Mouse (Mus musculus) hindbrain, embryonic 15.5 days (tissue): ENCODE measurements around the gene Cyp2c70. TPM values are rescaled to one million over a fixed set of nuclear protein-coding genes. Genes with fewer than 3 reads are reported as not detected.
"Not testable (repeated sequence)": the region's sequence is repeated elsewhere in the genome, so short reads cannot be mapped to it uniquely, and the experiment has no call there.

Experiments used
- ATAC-seq: fragments of 200-750 bp; cut with Nextera tagmentation; 2 replicates; pipeline ENCODE4 v1.8.0; 2017; ENCODE audit warnings: low read depth, moderate number of reproducible peaks, moderate TSS enrichment; ENCODE audit not compliant: low FRiP score
- H3K27ac ChIP-seq: fragments of 300-500 bp; sonication (generic); replicated peaks from 2 replicates; pipeline ENCODE4 v1.5.1; 2015; ENCODE audit warnings: mild to moderate bottlenecking, inconsistent platforms
- H3K27me3 ChIP-seq: fragments of 300-500 bp; sonication (generic); 2 replicates; pipeline ENCODE4 v1.6.1; 2015; ENCODE audit warnings: control low read depth, inconsistent platforms
- H3K36me3 ChIP-seq: fragments of 300-500 bp; sonication (generic); 2 replicates; pipeline ENCODE4 v1.6.1; 2015; ENCODE audit warnings: control low read depth, inconsistent platforms
- H3K4me1 ChIP-seq: fragments of 300-500 bp; sonication (generic); replicated peaks from 2 replicates; pipeline ENCODE4 v1.6.1; 2015; ENCODE audit warnings: control low read depth, inconsistent platforms
- H3K4me2 ChIP-seq: fragments of 300-500 bp; sonication (generic); 2 replicates; pipeline ENCODE4 v1.6.1; 2015; ENCODE audit warnings: moderate library complexity, mild to moderate bottlenecking, inconsistent platforms
- H3K4me3 ChIP-seq: fragments of 300-500 bp; sonication (generic); 2 replicates; pipeline ENCODE4 v1.5.1; 2015; ENCODE audit warnings: mild to moderate bottlenecking, inconsistent platforms
- H3K9ac ChIP-seq: fragments of 300-500 bp; sonication (generic); 2 replicates; pipeline ENCODE4 v1.6.1; 2015; ENCODE audit warnings: inconsistent platforms
- H3K9me3 ChIP-seq: fragments of 300-500 bp; sonication (generic); 2 replicates; pipeline ENCODE4 v1.6.1; 2016; ENCODE audit warnings: control low read depth, inconsistent platforms
- WGBS: fragments of 180-500 bp; shearing (Covaris S2); methylation state at CpG from one replicate; pipeline ENCODE4 v1.1.7; 2015; 5-methylcytosine and 5-hydroxymethylcytosine counted together
- polyA plus RNA-seq: library from polyadenylated mRNA; unstranded; fragments of >200 nt; fragmentation: Nextera tagmentation; extraction: Ambion mirVana; gene quantifications from 2 replicates; pipeline ENCODE4 v1.2.1, GENCODE M21; 2015

The Cyp2c70 gene
- not detected in 2 replicates for polyA plus RNA-seq

GRCm38 (mm10) chr19:40187160-40187559 is at the start of gene Cyp2c70:
Gene Cyp2c70, minus strand, starts transcription at chr19:40187333.
- no peaks in the 10 kb centered on the region for H3K9me3 ChIP-seq
- H3K27ac ChIP-seq: no peak within 1 kb of the TSS
- H3K4me3 ChIP-seq: no peak within 1 kb of the TSS
- no peaks in the 10 kb centered on the region for H3K4me1 ChIP-seq
- no peak within 1 kb of the TSS for H3K4me2 ChIP-seq
- H3K36me3 ChIP-seq: no peaks in the 10 kb centered on the region
- H3K27me3 ChIP-seq: no peaks in the 10 kb centered on the region
- WGBS: 82% methylated on average over 5 of the region's 5 CpGs
- no peak for ATAC-seq
- H3K9ac ChIP-seq: no peak within 1 kb of the TSS

- H3K9me3 ChIP-seq: no peaks in the 10 kb centered on the region
- no peak overlapping the region for H3K4me2 ChIP-seq
- H3K4me3 ChIP-seq: no peak overlapping the region
- 96% methylated on average over 2 of the region's 2 CpGs for WGBS
- no peaks in the 10 kb centered on the region for H3K27me3 ChIP-seq
- no peak overlapping the region for H3K9ac ChIP-seq
- H3K27ac ChIP-seq: no peak overlapping the region
- no peaks in the 10 kb centered on the region for H3K36me3 ChIP-seq
- ATAC-seq: no peak
- H3K4me1 ChIP-seq: no peaks in the 10 kb centered on the region
Observed at GRCm38 (mm10) chr19:40232560-40232959, 45.4 kb upstream of the Cyp2c70 start.

GRCm38 (mm10) chr19:40231825-40232541 is 44.9 kb upstream of the Cyp2c70 start:
- H3K9ac ChIP-seq: no peak overlapping the region
- no peak overlapping the region for H3K4me3 ChIP-seq
- H3K27me3 ChIP-seq: no peaks in the 10 kb centered on the region
- no peaks in the 10 kb centered on the region for H3K4me1 ChIP-seq
- ATAC-seq: no peak
- no peak overlapping the region for H3K27ac ChIP-seq
- H3K9me3 ChIP-seq: no peaks in the 10 kb centered on the region
- 76% methylated on average over 7 of the region's 7 CpGs for WGBS
- no peaks in the 10 kb centered on the region for H3K36me3 ChIP-seq
- no peak overlapping the region for H3K4me2 ChIP-seq

- Histone ChIP-seq H3K4me2 (no peak overlapping the region), H3K9ac (no peak overlapping the region), H3K36me3 (no peaks in the 10 kb centered on the region), H3K27me3 (no peaks in the 10 kb centered on the region), H3K9me3 (no peaks in the 10 kb centered on the region), H3K27ac (no peak overlapping the region), H3K4me1 (no peaks in the 10 kb centered on the region), H3K4me3 (no peak overlapping the region)
- ATAC-seq: no peak
- 90% methylated on average over 13 of the region's 13 CpGs for WGBS
Observed at GRCm38 (mm10) chr19:40231074-40231738, 44.1 kb upstream of the Cyp2c70 start.

- Histone ChIP-seq H3K4me2 (no peak overlapping the region), H3K27me3 (no peaks in the 10 kb centered on the region), H3K9me3 (no peaks in the 10 kb centered on the region), H3K4me3 (no peak overlapping the region), H3K4me1 (no peaks in the 10 kb centered on the region), H3K27ac (no peak overlapping the region), H3K36me3 (no peaks in the 10 kb centered on the region), H3K9ac (no peak overlapping the region)
- no peak for ATAC-seq
- WGBS: 90% methylated on average over 12 of the region's 12 CpGs
Observed at GRCm38 (mm10) chr19:40226516-40227151, 39.5 kb upstream of the Cyp2c70 start.

GRCm38 (mm10) chr19:40225761-40226110 is 38.6 kb upstream of the Cyp2c70 start:
- Histone ChIP-seq H3K4me1 (no peaks in the 10 kb centered on the region), H3K36me3 (no peaks in the 10 kb centered on the region), H3K9ac (no peak overlapping the region), H3K9me3 (no peaks in the 10 kb centered on the region), H3K4me3 (no peak overlapping the region), H3K27me3 (no peaks in the 10 kb centered on the region), H3K27ac (no peak overlapping the region), H3K4me2 (no peak overlapping the region)
- ATAC-seq: peak; percentile 17; the same call in 1 of the 2 replicates
- WGBS: 71% methylated on average over 5 of the region's 5 CpGs

GRCm38 (mm10) chr19:40225102-40225760 is 38.1 kb upstream of the Cyp2c70 start:
- Histone ChIP-seq H3K9ac (no peak overlapping the region), H3K4me1 (no peaks in the 10 kb centered on the region), H3K27ac (no peak overlapping the region), H3K4me3 (no peak overlapping the region), H3K9me3 (no peaks in the 10 kb centered on the region), H3K36me3 (no peaks in the 10 kb centered on the region), H3K27me3 (no peaks in the 10 kb centered on the region), H3K4me2 (no peak overlapping the region)
- peak; percentile 85 for ATAC-seq
- WGBS: 63% methylated on average over 5 of the region's 5 CpGs

GRCm38 (mm10) chr19:40222307-40222706 is 35.2 kb upstream of the Cyp2c70 start:
- H3K9me3 ChIP-seq, H3K27ac ChIP-seq, H3K4me2 ChIP-seq, ATAC-seq, H3K36me3 ChIP-seq, H3K4me3 ChIP-seq, H3K27me3 ChIP-seq, H3K4me1 ChIP-seq, H3K9ac ChIP-seq: not testable (repeated sequence)
- 96% methylated on average over 9 of the region's 9 CpGs for WGBS

GRCm38 (mm10) chr19:40220878-40221277 is 33.7 kb upstream of the Cyp2c70 start:
- H3K4me1 ChIP-seq: no peaks in the 10 kb centered on the region
- no peak overlapping the region for H3K27ac ChIP-seq
- H3K9me3 ChIP-seq: no peaks in the 10 kb centered on the region
- no peaks in the 10 kb centered on the region for H3K27me3 ChIP-seq
- H3K4me3 ChIP-seq: no peak overlapping the region
- no peaks in the 10 kb centered on the region for H3K36me3 ChIP-seq
- H3K4me2 ChIP-seq: no peak overlapping the region
- no peak overlapping the region for H3K9ac ChIP-seq
- no peak for ATAC-seq
- whole genome bisulfite sequencing: 77% methylated on average over 5 of the region's 5 CpGs

- not testable (repeated sequence) for H3K27me3 ChIP-seq, H3K4me3 ChIP-seq, H3K36me3 ChIP-seq, ATAC-seq, H3K9me3 ChIP-seq, H3K9ac ChIP-seq, H3K4me2 ChIP-seq, H3K27ac ChIP-seq, H3K4me1 ChIP-seq
- 38% methylated on average over 4 of the region's 4 CpGs for WGBS
Observed at GRCm38 (mm10) chr19:40202947-40203346, 15.8 kb upstream of the Cyp2c70 start.

- no peaks in the 10 kb centered on the region for H3K27me3 ChIP-seq
- no peak overlapping the region for H3K4me3 ChIP-seq
- H3K36me3 ChIP-seq: no peaks in the 10 kb centered on the region
- no peak overlapping the region for H3K9ac ChIP-seq
- WGBS: 93% methylated on average over 10 of the region's 10 CpGs
- H3K27ac ChIP-seq: no peak overlapping the region
- H3K9me3 ChIP-seq: no peaks in the 10 kb centered on the region
- H3K4me1 ChIP-seq: no peaks in the 10 kb centered on the region
- no peak overlapping the region for H3K4me2 ChIP-seq
- no peak for ATAC-seq
Observed at GRCm38 (mm10) chr19:40190596-40190995, 3.5 kb upstream of the Cyp2c70 start.

GRCm38 (mm10) chr19:40183600-40183999 is 3.5 kb downstream of the Cyp2c70 start:
- no peak overlapping the region for H3K9ac ChIP-seq

More at GRCm38 (mm10) chr19:40183600-40183999, 3.5 kb downstream of the Cyp2c70 start:
- H3K27ac ChIP-seq: no peak overlapping the region
- no peaks in the 10 kb centered on the region for H3K36me3 ChIP-seq
- H3K4me1 ChIP-seq: no peaks in the 10 kb centered on the region
- H3K9me3 ChIP-seq: no peaks in the 10 kb centered on the region
- ATAC-seq: no peak
- 91% methylated on average over 5 of the region's 5 CpGs for WGBS
- no peak overlapping the region for H3K4me2 ChIP-seq
- H3K4me3 ChIP-seq: no peak overlapping the region
- no peaks in the 10 kb centered on the region for H3K27me3 ChIP-seq
